Mouse (Mus musculus) spleen, adult 18-20 months (tissue): ENCODE measurements around the gene Tapt1.
"Not testable (repeated sequence)": the region's sequence is repeated elsewhere in the genome, so short reads cannot be mapped to it uniquely, and the experiment has no call there.

Experiments used
- DNase-seq, 2 experiments: peaks; one replicate each; pipeline ENCODE4 v3.0.0; 2022; ENCODE audit warnings: mixed read lengths in 2 of 2

Gene Tapt1

GRCm38 (mm10) chr5:44196167-44196566 lies 30.3 kb downstream of the Tapt1 start:
- DNase-seq, result no peak

DNA sequence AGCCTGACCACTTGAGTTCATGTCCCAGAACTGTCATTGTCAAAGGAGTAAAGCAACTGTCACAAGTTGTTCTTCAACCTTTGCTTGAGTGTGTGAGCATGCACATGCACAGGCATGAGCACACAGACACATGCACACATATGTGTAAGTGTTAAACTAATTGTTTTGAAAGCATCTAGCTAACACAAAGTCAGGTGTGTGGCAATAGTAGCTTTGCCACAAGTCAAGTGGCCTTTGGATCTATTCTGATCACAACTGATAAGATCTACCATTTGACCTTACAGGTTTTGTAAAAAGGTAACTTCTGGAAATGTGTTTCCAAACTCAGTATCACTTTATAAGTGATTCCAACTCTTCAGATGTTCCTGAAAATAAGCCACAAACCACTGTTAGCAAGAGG lies 39.1 kb downstream of the Tapt1 start:
- no peak for DNase-seq

DNA sequence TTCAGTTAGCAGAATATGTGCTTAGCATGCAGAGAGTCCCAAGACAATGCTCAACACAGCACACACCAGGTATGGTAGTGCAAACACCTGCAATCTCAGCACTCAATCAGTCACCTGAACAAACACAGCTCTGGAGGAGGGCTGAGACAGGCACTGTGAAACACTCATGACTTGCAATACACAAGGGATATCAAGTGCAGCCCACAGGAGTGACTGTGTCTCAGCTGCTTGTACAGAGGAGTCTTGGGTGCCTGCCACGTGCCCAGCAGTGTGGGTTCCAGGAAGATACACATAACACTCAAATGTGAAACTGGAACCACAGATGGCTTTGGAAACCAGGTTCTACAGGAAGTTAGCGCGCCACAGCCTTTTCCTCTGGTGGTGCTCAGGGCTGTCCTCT lies 44.8 kb downstream of the Tapt1 start:
- DNase-seq, result no peak

GRCm38 (mm10) chr5:44180450-44180849 lies 46.0 kb downstream of the Tapt1 start:
- no peak for DNase-seq

DNA sequence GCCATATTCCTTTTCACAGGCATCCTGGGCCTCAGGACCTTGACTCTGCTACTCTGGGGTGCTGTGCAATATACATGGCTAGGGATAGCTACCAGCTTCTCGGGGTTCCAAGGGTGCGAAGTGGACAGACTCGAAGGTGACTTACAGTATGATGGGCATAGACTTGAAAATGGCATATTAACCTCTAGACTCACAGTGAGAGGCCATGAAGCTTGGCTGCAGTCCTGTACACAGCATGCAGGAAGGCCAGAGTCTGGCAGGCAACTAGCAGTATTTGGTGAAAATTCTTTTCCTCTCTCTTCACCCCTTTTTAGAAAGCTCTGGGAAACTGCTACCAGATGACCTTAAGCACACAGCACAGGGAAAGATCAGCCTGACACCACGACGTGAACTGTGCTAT lies 52.4 kb downstream of the Tapt1 start:
- DNase-seq, result no peak

- no peak for DNase-seq
Observed at GRCm38 (mm10) chr5:44166866-44167265, 59.6 kb downstream of the Tapt1 start.

- peak in 1 of 2 experiments; percentile 14 for DNase-seq
Observed at GRCm38 (mm10) chr5:44165854-44166253, 60.6 kb downstream of the Tapt1 start.

DNA sequence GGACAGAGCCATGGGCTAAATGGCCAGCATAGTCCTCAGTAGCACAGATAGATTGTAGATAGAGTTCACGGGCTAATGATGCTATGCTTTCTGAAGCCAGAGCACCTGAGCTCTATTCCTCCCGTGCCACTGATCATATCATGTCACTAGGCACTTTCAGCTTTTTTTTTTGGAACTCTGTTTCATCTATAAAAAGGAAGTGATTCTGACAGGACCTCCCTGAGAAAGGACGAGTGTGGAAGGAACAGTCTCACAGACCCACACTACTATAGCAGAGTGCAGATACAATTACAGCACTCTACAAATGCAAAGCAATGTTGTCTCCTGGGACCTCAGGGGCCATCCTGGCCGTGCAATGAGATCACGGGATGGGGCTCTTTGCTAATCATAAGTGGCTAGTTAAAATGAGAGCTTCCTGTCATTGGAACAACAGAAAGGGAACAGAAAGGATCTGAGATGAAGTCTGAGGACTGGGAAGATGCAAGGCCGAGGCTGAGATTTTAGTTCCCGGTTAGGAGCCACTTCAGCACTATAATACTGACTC lies 62.1 kb downstream of the Tapt1 start:
- DNase-seq, result no peak

- no peak for DNase-seq
Observed at GRCm38 (mm10) chr5:44163318-44163717, 63.1 kb downstream of the Tapt1 start.

DNA sequence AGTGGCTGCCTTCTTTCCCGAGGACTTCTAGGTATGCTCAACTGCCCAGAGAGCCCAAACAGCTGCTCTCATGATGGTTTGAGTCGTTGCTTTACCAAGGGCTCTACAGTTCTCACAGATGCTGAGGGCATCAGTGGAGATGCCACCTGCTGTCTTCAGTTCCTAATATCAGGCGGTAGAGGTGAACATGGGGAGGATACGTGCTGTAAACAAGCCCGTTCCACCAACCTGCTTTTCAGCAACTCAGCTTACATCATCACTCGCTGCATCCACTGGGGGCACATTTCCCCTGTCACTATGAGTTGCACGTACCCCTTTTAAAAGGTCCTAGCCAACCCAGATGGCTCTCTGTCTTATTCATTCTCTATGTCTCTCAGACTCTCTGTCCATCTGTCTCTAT lies 63.6 kb downstream of the Tapt1 start:
- DNase-seq, result no peak

GRCm38 (mm10) chr5:44159679-44160438 lies 66.6 kb downstream of the Tapt1 start:
- no peak for DNase-seq

- DNase-seq, result no peak
Observed at GRCm38 (mm10) chr5:44159231-44159630, 67.2 kb downstream of the Tapt1 start.

GRCm38 (mm10) chr5:44158458-44158857 lies 68.0 kb downstream of the Tapt1 start:
- DNase-seq, result no peak

DNA sequence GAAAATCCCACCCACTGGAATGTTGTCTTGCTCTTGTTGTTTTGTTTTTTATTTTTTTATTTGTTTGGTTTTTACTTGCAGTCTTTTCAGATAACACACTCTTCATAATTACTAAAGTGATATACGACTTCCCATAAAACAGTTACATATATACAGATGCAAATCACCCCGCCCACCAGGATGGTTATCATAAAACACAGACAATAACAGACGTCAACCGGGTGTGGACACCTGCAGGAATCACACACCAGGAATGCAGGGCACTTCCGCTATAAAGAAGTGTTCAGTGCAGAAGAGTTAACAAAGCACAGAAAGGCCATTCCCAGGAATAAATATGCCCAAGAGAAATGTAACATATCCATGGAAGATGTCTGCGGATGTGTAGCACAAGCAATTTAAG lies 68.7 kb downstream of the Tapt1 start:
- no peak for DNase-seq

DNA sequence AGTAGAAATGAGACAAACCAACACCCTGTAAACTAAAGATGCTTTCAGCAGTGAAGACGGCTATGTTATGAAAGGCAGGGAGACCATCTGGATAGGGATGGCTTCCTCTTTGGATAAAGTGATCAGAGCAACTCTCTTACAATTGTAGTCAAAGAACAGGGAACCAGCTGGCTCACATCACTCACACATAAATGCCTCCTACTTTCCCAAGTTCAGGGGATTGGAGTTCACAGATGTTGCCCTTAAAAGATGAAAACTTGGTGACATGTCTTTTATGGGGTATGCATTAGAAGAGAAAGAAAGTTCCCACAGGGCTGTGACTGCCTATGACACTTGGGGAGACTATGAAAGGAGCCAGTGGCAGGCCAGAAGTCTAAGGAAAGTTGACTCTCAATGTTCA lies 73.4 kb downstream of the Tapt1 start:
- no peak for DNase-seq

DNA sequence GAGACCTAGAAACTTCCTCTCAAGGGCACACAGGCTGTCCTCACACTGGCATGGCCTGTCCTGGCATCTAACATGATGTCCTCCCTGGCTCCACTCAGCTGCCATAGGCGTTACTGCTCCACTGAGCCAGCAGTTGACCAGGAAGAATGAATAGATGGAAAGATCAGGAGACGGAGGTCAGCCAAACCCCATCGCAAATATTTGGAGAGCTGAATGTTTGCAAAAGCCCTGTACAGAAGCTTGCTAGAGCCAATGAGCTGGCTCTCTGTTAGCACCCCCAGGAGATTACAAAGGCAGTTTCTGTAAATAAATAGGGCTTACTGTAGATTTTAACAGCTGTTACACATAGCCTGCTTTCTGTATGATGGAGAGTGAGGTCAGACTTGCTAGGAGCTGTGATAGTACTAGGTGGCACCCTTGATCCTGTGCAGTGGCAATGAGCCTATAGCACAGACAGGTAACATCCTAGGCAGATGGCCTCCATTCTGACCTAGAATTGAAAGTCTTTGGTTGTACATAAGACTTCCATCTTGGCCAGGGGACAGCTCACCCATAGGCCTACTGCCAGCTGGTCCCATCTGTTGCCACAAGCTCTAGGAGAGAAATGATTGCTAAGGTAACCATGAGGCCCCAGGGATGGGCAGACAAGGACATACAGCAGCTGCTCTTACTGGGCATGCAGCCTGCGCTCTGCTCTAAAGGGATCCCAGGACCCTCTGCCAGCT lies 74.9 kb downstream of the Tapt1 start:
- no peak for DNase-seq

DNA sequence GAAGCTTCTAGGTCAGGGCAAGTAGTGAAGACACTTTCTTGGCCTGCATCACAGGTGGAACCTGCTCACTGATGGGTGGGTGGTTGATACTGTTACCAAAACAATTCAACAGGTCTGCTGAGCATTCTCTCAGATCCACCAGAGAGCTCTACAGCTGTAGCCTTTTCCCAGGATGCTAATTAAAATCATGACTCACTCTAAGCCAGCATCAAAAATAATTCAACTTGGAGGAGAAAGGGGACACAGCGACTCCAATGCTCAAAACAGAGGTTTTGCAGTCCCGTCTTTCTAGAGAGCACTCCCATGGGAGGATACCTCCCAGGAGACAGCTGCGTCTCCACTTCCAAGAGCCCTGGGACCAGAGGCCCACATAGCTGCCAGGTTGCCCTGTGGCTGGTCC lies 78.7 kb downstream of the Tapt1 start:
- no peak for DNase-seq

GRCm38 (mm10) chr5:44146437-44147332 lies 79.7 kb downstream of the Tapt1 start:
- DNase-seq, result no peak

GRCm38 (mm10) chr5:44143467-44144235 lies 82.8 kb downstream of the Tapt1 start:
- no peak for DNase-seq

GRCm38 (mm10) chr5:44127487-44127886 lies 98.9 kb downstream of the Tapt1 start:
- DNase-seq, result no peak

GRCm38 (mm10) chr5:44126574-44126973 lies 99.9 kb downstream of the Tapt1 start:
- not testable (repeated sequence) for DNase-seq
